Mouse (Mus musculus) stomach, postnatal 0 days (tissue): ENCODE measurements around the gene Cda.
"Not testable (repeated sequence)": the region's sequence is repeated elsewhere in the genome, so short reads cannot be mapped to it uniquely, and the experiment has no call there.

Experiments
- CTCF ChIP-seq: IDR thresholded peaks from 2 replicates; pipeline ENCODE4 v1.5.1; 2016; ENCODE audit warnings: antibody characterized with exemption, low read depth, mild to moderate bottlenecking, moderate library complexity
- EP300 ChIP-seq: optimal IDR thresholded peaks from 2 replicates; pipeline ENCODE3; 2016; ENCODE audit warnings: antibody characterized with exemption

GRCm38 (mm10) chr4:138327155-138327554 is 40.6 kb downstream of the Cda start:
- TF ChIP-seq CTCF: 0 out of 2 replicates have a peak, but pooled peaks have one; percentile 7
- TF ChIP-seq EP300: not testable (repeated sequence)
